Mouse (Mus musculus) granulocyte monocyte progenitor cell, adult 5-6 weeks (primary cell): ENCODE measurements around the gene Mlx. TPM values are rescaled to one million over a fixed set of nuclear protein-coding genes. Genes with fewer than 3 reads are reported as not detected.

ENCODE experiments used
- ATAC-seq: replicated peaks from 2 replicates; pipeline ENCODE4 v1.8.0; 2016; ENCODE audit warnings: mild to moderate bottlenecking, moderate TSS enrichment, inconsistent platforms; ENCODE audit not compliant: poor library complexity, severe bottlenecking
- total RNA-seq, 2 experiments: library from RNA; stranded (forward) in 1 of 2; stranded (reverse) in 1 of 2; fragments of 200-712, 200-1000 nt in 1 of 2; fragments of >200 nt in 1 of 2; fragmentation: Nextera tagmentation in 1 of 2; gene quantifications; 2 replicates each; pipeline ENCODE4 v1.2.3; 2014 to 2017

The Mlx gene
- total RNA-seq (2014; fragmentation: Nextera tagmentation) (76.1 and 81.6 TPM in 2 replicates), total RNA-seq (2017) (68.2 and 82.4 TPM in 2 replicates)

DNA sequence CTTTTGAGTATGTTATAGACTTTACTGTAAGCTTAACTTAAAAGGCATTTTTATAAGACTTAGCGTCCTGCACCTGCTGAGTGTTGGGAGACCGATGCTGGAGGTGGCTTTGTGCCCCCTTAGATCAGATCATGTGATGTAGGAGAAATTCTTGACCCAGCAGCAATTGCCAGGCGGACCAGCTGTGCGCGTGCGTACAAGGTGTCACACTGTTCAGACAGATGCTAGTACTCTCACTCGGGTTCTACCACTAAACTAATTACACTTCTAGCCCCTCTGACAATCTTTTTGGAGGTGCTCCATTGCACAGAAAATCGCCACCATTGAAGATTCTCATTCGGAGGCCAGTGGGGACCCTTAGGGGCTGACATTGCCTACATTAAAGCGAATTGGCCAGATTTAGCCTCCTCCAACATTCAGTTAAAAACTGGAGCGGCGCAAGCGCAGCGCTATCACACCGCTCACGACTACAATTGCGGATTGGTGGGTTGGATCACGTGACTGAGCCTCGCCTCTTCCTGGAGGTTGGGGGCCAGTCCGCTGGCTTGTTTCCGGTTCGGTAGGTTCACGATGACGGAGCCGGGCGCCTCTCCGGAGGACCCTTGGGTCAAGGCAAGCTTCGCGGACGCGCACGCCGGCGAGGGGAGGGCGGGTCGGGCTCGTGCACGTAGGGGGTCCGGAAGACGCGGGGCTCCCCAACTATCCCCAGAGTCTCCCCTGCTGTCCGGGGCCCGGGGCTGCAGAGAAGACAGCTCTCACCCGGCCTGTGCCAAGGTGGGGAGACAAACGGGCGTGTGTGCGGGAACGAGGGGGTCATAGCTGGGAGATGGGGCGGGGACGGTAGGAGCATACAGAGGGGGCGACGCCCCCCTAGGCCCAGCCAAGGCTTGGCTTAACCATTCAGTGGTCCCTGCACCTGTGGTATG is at the start of gene Mlx:
TSS of gene Mlx (plus strand) at position 522 of the 926 bp plus-strand sequence.
- ATAC-seq: peak; percentile 51

DNA sequence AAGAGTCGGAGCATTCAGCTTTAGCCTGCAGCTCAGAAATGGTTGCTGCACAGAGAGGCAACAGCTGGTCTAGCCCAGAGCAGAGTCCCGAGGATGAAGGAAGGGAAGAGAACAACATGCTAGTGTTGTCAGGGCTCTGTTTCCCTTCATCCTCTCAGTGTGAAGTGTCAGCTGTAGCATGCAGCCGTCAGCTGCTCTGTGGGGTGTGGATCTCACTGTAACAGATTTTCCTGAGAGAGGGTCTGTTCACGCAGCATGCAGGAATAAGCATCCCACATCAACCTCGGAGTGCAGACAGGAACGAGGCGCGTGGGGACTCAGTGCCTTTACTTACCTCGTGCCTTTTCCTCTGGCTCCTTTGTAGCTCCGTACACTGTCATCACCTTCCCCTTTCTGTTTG is 49.3 kb upstream of the Mlx start:
- ATAC-seq: no peak

DNA sequence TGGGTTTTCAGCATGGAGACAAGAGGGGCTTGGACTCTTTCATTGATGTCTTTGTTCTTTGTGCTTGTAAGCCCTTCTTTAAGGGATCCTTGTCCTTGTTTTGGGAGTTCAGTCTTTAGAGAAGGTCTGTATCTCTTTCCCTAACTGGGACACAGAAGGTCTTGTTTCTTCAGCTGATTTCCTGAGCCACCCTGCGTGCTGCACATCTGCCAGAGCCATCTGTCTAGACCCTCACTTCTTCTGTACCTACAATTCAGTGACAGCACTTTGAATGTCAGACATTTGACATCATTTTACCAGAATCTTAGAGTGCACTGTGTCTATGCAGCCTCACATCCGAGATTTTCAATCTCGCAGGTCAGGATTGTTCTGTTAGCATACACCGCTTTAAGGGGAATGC is 41.3 kb upstream of the Mlx start:
- no peak for ATAC-seq

DNA sequence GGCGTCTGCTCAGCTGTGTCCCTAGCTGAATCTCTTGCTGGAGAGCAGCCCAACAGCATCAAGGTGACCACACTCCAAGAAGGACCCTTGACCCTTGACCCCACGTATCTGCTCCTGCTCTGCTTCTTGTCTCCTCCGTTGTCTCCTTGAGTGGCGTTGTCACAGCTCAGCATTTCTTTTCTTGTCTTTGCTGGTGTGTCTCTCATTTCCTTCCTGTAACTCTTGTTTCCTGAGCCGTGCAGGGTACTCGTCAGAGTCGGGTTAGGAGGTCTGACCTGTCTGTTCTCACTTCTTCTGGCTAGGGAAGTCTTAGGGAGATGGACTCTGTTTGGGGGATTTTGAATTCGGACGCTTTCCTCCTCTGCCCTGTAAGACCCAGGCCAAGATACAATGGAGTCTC is 40.6 kb upstream of the Mlx start:
- ATAC-seq: no peak

DNA sequence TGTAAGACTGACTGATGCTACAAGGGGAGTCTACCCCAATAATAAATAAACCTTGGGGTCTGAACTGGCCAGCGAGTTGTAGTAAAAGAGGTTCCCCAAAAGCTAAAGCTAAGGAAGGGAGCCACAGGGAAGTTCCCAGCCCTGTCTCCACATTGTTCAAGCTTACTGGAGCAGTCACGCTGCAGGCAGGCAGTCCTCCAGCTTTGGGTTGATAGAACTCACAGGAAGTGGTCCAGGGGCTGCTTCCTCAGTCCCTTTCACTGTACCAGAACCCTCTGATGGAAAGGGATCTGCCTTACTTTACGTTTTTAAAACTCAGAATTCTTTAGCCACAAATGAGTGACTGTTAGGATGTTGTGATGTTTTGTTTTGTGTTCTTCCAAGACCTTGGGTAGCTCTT is 39.6 kb upstream of the Mlx start:
- ATAC-seq: 0 out of 2 replicates have a peak, but pooled peaks have one; percentile 25

DNA sequence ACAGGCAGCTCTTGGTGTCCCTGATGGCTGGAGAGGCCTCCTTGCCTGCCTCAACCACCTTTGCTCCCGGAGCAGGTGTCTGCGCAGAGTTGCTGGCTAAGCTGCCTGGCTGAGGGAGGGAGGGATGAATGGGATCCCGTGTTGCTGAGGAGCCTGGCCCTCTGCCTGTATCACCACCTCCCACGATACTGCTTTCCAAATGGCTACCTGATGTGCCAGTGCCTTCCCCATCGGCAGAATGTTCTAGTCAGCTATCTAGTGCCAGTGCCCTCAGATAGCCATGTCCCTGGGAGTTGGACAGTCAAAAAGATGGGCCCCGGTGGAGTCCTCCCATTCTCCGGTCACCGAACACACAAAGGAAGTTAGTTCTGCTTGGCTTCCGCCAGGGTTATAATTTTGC is 36.7 kb upstream of the Mlx start:
- ATAC-seq: no peak

DNA sequence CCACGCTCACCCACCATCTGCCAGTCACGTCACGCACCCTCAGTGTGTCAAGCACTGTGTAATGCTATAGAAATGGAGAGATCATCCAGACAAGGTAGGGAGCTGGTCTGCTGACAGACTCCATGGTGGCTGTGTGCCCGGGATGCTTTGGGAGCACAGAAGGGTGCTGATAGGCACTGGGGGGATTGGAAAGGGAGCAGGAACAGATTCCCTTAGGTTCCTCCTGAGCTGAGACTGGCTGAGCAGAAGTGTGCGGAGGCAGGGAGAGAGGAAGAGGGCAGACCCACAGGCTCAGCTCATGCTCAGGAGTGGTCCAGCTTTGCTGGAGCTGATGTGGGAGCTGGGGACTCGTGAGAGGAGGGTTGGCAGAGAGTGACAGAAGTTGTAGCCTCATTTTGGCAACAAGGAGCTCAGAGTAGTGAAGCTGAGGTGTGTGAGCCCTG is 36.0 kb upstream of the Mlx start:
- no peak for ATAC-seq

DNA sequence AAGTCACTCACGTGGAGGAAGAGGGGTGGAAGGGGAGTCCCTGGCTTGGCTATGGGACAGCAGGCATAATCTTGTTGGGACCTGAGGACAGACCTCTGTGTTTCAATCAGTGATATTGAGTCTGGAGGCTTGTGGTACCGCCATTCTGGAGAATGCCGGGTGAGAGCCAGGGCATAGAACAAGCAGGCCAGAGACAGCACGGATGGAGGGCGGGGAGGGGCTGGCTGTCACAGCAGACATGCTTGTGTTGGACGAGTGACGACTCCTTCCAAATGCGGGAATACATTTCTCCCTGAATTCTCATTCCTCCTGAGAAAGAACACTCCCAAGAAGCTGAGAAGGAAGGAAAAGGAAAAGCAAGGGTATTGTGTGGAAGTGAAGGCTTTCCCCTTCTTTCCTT is 35.5 kb upstream of the Mlx start:
- no peak for ATAC-seq

DNA sequence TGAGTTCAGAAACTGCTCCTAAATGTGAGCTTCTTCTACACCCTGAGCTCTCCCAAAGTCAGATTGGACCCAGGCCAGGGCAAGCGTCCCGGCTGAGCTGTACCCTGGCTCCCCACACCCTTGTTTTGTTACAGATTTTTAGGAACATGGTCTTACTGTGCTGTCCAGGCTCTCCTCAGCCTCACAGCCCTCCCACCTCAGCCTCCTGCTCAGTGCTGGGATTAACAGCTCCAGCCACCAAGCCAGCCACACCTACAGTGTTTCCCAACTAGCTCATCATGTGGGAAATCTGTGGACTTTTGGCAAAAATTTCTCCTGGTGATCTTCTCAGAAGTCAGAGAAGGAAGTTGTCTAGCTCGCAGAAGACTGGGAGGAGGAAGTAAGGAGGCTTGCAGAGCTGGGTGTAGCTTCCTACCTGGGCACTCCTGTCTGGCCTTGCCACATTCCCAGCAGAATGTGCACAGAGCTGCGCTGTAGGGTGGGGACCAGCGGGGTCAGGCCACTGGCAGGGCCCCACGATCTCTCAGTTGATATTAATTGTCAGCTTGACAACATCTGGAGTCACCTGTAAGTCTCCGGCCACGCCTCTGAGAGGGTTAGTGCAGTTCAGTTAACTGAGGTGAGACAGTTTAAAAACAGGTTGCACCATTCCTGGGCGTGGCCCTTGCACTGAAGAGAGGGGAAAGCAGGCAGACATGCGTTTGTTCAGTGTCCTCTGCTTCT is 34.2 kb upstream of the Mlx start:
- peak; percentile 21; the same call in 1 of the 2 replicates for ATAC-seq

DNA sequence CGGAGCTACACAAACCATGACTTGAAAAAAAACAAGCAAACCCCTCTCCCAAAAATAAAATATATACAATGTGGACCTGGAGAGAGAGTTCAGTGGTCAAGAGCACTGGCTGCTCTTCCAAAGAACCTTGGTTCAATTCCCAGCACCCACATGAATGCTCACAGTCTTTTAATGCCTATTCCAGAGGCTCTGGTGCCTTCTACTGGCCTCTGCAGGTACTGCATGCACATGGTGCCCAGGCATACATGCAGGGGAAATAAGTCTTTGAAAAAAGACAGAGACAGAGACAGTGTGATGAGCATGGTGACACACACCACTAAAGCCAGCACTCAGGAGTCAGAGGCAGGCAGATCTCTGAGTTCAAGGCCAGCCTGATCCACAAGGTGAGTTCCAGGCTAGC is 33.1 kb upstream of the Mlx start:
- no peak for ATAC-seq

DNA sequence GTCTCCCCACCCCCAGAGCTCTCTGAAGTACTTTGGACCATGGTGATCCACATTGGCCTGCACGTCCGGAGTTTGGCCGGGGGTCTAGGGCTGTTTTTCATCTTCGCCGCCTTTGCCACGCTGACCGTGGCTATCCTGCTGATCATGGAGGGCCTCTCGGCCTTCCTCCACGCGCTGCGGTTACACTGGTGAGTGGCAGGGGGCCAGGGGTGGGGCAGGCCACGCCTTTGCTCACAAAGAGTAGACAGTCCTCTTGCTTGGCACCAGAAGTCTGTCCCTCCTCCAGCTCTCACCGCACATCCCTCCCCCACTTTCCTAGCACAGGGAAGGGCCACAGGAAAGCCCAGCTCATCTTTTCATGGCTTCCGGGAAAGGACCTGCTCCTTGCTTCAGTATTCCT is 31.7 kb upstream of the Mlx start:
- ATAC-seq: no peak

DNA sequence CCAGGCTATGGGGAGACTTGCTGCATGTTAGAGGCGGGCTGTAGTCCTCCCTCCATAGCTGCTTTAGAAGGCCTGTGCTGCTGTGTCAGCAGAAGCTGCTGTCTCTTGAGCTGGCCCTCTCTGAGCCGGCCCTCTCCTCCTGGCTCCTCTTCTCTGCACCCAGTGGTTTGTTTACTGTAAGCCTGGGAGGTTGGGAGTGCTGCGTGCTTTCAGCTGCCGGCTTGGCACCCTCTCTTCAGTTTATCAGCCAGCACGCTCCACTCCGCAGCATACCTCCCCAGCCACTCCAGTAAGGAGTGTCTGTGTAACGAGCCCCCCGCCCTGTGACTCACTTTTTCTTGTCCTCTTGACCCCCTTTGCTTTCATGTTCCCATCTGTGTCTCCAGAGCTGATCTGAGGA is 30.2 kb upstream of the Mlx start:
- no peak for ATAC-seq

DNA sequence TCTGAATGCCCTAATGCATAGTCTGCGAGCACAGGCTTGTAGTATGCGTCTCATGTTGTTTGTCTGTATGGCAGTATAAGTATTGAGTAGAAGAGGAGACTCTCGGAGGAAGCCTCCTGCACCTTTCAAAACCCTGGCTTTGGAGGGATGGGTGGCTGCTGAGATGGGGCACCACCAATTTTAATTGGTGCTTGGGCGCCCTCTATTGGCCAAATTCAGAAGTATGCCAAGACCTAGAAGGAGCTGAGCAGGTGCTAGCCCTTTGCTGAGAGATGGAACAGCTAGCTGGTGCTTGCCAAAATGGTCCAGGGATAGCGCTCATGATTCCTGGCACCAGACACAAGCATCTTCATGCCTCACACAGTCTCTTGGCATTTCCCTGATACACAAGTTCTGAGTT is 29.2 kb upstream of the Mlx start:
- peak; percentile 56 for ATAC-seq

DNA sequence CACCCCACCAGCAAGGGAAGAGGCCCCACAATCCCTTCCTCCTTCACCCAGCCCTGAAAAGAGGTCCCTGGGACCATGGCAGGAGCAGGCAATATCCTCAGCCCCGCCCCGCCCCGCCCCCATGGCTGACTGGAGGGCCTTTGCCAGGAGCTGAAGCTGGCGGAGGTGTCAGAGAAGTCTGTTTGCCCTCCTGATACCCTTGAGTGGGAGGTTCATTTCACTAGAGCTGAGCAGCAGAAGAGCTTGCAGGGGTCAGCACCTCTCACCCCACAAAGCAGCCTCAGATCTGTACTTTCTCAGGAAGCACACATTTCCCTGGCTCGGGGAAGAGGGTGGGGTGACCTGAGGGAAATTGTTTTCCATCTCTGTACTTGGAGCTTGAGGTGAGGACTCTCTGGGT is 28.4 kb upstream of the Mlx start:
- ATAC-seq: no peak

DNA sequence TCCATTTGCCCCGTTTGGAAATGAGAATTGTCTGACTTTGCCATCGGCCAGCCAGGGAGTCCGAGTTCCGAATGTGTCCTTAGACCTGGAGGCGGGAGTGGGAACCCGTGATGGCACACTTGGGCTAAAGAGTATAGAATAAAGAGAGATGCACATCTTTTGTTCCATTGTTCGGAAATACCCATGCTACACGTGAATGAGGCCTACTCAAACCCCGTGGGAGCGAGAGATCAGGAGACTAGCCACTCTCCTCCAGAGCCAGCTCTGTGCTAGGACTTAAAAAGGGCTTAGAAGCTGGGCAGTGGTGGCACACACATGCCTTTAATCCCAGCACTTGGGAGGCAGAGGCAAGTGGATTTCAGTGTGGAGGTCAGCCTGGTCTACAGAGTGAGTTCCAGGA is 27.6 kb upstream of the Mlx start:
- ATAC-seq: no peak

DNA sequence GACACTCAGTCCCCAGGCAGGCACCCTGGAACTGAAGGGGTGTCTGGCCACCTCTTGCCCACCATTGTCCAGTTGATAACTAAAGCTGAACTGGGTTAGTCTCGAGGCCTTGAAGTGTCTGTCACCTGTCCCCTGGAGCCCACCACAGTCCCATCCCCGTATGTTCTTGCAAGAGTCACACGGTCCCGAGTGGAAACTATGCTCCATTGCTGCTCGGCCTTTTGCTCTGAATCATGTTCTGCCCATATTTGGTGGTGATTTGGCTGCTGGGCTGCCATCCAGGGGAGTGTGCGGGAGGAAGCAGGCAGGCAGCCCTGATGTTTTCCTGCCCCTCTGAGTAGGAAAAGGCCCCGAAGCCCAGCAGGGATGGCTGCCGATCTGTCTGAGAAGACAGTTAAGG is 27.0 kb upstream of the Mlx start:
- ATAC-seq: no peak

DNA sequence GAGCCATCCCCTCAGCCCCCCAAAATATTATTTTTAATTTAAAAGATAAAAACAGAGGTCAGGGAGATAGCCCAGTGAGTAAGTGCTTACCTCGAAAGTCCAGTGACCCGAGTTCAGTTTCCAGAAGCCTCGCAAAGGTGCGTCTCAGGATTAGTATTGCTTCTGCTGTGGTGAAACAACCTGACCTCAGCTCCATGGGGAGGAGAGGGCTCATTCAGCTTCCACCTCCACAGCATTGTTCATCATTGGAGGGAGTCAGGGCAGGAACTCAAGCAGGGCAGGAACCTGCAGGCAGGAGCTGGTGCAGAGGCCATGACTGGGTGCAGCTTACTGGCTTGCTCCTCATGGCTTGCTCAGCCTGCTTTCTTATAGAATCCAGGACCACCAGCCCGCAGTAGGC is 26.0 kb upstream of the Mlx start:
- ATAC-seq: no peak

DNA sequence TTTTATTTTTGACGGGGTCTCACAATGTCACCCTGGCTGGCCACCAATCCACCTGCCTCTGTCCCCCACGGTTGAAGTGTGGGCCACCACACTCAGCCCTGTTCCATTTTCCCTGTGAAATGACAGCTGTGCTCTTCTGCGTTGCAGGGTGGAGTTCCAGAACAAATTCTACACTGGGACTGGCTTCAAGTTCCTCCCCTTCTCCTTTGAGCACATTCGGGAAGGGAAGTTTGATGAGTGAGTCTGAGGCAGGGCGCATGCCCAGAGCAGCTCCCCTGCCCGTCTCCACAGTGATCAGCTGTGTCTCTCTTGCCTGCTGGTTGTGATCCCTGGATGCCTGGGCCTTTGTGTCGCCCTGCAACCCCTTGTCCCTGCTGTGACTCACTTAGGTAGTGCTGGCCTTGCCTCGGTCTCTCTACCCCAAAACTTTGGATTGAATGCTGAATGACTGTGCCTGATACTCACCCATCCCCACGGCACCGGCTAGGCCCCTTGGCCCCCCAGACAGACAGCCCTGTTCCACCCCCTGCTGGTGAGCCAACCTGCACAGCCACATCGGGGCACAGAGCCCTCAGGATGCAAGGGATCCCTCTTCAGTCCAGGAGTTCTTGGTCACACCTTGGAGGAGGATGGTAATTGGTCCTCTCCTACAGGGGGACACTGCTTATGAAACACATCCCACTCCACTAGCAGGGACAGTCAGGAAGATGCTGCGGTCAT is 24.8 kb upstream of the Mlx start:
- no peak for ATAC-seq

DNA sequence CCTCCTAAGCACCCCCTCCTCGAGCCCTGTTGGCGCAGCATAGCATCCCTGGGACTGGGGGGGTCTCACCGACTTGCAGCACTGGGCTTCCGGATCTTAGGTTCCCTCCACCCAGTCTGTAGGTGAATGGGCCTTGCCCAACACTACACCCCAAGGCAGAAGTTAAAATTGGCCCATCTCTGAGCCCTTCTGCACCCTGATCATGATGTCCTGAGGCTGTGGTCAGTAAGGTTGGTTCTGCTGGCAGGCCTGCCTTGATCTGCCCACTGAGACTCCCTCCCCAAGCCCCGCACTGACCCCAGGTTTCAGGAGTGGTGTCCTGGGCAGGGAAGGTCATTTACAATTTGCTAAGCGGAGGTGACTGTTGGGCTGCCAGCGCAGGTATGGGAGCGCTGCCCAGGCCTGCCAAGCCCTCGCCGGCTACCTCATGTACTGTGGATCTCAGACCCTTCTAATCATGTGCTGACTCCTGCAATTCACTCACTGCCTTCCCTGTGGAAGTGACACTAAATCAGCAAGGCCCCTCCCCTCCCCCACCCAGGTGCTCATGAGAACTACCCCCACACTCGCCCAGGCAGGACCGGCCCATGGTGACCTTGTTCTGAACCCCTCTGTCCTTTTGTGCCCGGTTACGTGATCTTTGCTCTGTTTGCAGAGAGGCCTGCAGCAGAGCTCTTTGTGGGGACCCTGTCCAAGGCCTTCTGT is 24.0 kb upstream of the Mlx start:
- 0 out of 2 replicates have a peak, but pooled peaks have one; percentile 13 for ATAC-seq

DNA sequence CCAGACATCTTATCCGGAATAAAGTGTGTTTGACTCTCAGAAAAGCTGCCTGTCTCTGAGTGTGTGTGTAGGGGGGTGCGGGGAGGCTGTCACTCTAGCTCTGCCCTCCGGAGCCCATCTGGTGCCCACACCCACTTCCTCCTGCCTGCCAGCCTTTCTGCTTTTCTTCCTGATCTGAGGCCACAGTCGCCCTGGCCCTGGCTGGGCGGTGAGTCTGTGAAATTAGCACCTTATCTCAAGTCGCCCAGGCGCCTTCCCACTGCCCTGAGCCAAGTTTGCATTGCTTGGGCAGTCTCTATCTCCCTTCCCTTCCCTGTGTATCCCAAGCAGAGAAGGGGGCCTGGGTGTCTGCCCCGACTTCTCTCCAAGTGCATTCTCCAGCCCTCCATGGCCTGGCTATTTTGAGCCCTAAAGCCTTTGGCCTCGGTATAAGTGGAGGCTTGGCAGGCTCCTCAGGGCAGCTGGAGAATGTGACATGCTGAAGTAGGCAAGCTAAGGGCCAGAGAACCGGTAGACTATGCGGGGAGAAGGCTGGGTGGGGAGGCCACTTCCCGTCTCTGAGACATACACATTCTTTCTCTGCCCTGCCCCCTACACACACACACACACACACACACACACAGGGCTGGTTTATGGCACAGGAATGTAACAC is 23.3 kb upstream of the Mlx start:
- peak; percentile 76 for ATAC-seq
